Mouse (Mus musculus): ENCODE data around the gene Usmg5. TPM values are rescaled to one million over a fixed set of nuclear protein-coding genes. Genes with fewer than 3 reads are reported as not detected.

The Usmg5 gene
- polyA plus RNA-seq, 1 experiment from 2014 or later = 1,426 TPM

DNA sequence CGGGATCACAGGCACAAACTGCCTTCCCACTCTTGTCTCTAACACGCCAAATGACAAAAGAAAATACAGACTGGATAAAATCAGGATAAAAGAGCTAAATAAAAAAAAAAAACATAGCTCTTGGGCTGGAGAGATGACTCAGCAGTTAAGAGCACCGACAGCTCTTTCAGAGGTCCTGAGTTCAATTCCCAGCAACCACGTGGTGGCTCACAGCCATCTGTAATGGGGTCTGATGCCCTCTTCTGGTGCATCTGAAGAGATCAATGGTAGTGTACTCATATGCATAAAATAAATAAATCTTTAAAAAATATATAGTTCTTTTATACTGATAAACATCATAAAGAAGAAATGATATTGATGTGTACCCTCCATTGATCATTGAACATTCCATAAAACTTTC, 37.5 kb downstream of the Usmg5 start:
- H3K27ac ChIP-seq = no peak overlapping the region
- H3K9me3 ChIP-seq = no peaks in the 10 kb centered on the region
- no peaks in the 10 kb centered on the region for H3K27me3 ChIP-seq
- no peak overlapping the region for H3K4me3 ChIP-seq
- ATAC-seq (ENCODE audit: insufficient number of reproducible peaks, insufficient read depth, low FRiP score, low TSS enrichment, low read depth) = no peak
- 78% methylated on average over 4 of the region's 4 CpGs for WGBS
- no peaks in the 10 kb centered on the region for H3K36me3 ChIP-seq
- H3K4me2 ChIP-seq = no peak overlapping the region
- H3K9ac ChIP-seq = no peak overlapping the region
- peaks cover 17% of the 10 kb centered on the region for H3K4me1 ChIP-seq

GRCm38 (mm10) chr19:47050271-47051032, 40.0 kb downstream of the Usmg5 start, which contains the start of gene Pcgf6:
TSS of gene Pcgf6 (minus strand) at chr19:47050906.
- no peaks in the 10 kb centered on the region for H3K9me3 ChIP-seq
- whole genome bisulfite sequencing = under 1% methylated on average over 75 of the region's 75 CpGs
- H3K9ac ChIP-seq = peak within 1 kb of the TSS; percentile 84
- ATAC-seq (ENCODE audit: insufficient number of reproducible peaks, insufficient read depth, low FRiP score, low TSS enrichment, low read depth) = peak; percentile 85
- H3K27ac ChIP-seq = peak within 1 kb of the TSS; percentile 93
- H3K4me1 ChIP-seq = peaks cover 17% of the 10 kb centered on the region
- peaks cover 24% of the 10 kb centered on the region for H3K36me3 ChIP-seq
- peak within 1 kb of the TSS; percentile 70 for H3K4me3 ChIP-seq
- peak within 1 kb of the TSS; percentile 81 for H3K4me2 ChIP-seq
- H3K27me3 ChIP-seq = no peaks in the 10 kb centered on the region

DNA sequence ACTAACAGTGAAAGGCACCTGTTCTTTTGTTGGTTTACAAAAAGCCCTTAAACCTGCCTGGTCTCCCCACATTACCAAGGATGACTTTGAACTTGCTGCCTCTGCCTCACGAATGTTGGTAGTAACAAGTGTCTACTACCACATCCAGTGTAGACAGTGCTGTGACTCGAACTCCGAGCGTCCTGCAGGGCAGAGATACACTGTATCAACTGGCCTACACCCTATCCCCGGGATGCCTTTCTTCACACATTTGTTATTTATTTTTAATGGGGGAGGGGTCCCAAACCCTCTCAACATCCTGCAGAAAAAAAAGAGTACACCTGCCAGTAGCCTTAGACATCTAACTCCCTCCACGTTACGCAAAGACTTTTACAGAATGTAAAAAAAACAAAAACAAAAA, 40.6 kb downstream of the Usmg5 start:
- peak overlapping the region; percentile 93 for H3K27ac ChIP-seq
- H3K4me2 ChIP-seq = peak overlapping the region; percentile 81
- H3K4me3 ChIP-seq = peak overlapping the region; percentile 70
- no peak for ATAC-seq (ENCODE audit: insufficient number of reproducible peaks, insufficient read depth, low FRiP score, low TSS enrichment, low read depth)
- H3K27me3 ChIP-seq = no peaks in the 10 kb centered on the region
- WGBS = 5% methylated on average over 7 of the region's 7 CpGs
- H3K4me1 ChIP-seq = peaks cover 17% of the 10 kb centered on the region
- peaks cover 28% of the 10 kb centered on the region for H3K36me3 ChIP-seq
- H3K9me3 ChIP-seq = no peaks in the 10 kb centered on the region
- H3K9ac ChIP-seq = peak overlapping the region; percentile 84

DNA sequence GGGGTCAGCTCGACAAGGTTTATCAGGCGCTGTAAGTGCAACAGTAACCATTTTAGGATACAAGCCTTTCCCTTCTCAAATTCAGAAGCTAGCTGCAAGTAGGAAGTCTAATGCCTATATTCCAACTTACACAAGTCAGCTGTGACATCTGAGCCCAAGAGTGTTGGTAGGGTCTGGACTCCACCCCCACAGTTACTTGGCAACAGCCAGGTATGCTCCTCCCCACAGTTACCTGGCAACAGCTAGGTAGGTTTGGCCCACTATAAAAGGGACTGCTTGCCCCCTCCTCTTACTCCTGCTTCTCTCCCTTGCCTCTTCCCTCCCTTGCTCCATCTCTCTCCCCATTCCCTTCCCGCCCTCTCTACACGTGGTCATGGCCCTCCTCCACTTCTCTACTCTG, 41.4 kb downstream of the Usmg5 start:
- ATAC-seq (ENCODE audit: insufficient number of reproducible peaks, insufficient read depth, low FRiP score, low TSS enrichment, low read depth) = no peak
- Histone ChIP-seq H3K27ac (no peak overlapping the region), H3K4me3 (peak overlapping the region; percentile 70; the same call in 1 of the 2 replicates), H3K9me3 (no peaks in the 10 kb centered on the region), H3K9ac (no peak overlapping the region), H3K27me3 (no peaks in the 10 kb centered on the region), H3K4me1 (peaks cover 17% of the 10 kb centered on the region), H3K4me2 (peak overlapping the region; percentile 81), H3K36me3 (peaks cover 32% of the 10 kb centered on the region)
- WGBS = 60% methylated on average over 4 of the region's 4 CpGs

DNA sequence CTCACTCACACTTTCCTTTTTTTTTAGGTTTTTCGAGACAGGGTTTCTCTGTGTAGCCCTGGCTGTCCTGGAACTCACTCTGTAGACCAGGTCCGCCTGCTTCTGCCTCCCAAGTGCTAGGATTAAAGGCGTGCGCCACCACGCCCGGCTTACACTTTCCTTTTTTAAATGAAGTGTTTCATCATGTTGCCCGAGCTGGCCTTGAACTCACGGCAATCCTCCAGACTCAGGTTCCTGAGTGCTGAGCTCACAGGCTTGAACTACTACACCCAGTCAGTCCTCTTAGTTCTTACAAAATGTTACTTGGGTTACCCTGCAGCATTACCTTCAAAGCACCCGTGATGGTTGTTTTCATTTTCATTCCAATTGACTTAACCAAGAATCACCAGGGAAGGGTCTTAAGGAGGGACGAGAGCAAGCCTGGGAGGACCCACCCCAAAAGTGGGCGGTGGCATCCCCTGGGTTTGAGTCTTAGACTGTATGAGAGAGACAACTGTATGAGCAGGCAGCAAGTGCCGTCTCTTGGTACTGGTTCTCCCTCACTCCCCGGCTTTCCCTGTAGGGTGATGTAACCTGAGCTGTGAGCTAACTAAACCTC, 43.1 kb downstream of the Usmg5 start:
- H3K36me3 ChIP-seq = peaks cover 40% of the 10 kb centered on the region
- H3K4me2 ChIP-seq = no peak overlapping the region
- 78% methylated on average over 13 of the region's 13 CpGs for WGBS
- no peak for ATAC-seq (ENCODE audit: insufficient number of reproducible peaks, insufficient read depth, low FRiP score, low TSS enrichment, low read depth)
- no peak overlapping the region for H3K27ac ChIP-seq
- no peak overlapping the region for H3K9ac ChIP-seq
- no peak overlapping the region for H3K4me3 ChIP-seq
- peaks cover 17% of the 10 kb centered on the region for H3K4me1 ChIP-seq
- no peaks in the 10 kb centered on the region for H3K27me3 ChIP-seq
- H3K9me3 ChIP-seq = no peaks in the 10 kb centered on the region

GRCm38 (mm10) chr19:47046343-47046742, 44.1 kb downstream of the Usmg5 start:
- no peak overlapping the region for H3K4me2 ChIP-seq
- H3K9ac ChIP-seq = no peak overlapping the region
- ATAC-seq (ENCODE audit: insufficient number of reproducible peaks, insufficient read depth, low FRiP score, low TSS enrichment, low read depth) = no peak
- peaks cover 43% of the 10 kb centered on the region for H3K36me3 ChIP-seq
- 85% methylated on average over 1 of the region's 1 CpGs for WGBS
- no peak overlapping the region for H3K27ac ChIP-seq
- H3K9me3 ChIP-seq = no peaks in the 10 kb centered on the region
- H3K27me3 ChIP-seq = no peaks in the 10 kb centered on the region
- H3K4me3 ChIP-seq = no peak overlapping the region
- H3K4me1 ChIP-seq = peaks cover 17% of the 10 kb centered on the region

DNA sequence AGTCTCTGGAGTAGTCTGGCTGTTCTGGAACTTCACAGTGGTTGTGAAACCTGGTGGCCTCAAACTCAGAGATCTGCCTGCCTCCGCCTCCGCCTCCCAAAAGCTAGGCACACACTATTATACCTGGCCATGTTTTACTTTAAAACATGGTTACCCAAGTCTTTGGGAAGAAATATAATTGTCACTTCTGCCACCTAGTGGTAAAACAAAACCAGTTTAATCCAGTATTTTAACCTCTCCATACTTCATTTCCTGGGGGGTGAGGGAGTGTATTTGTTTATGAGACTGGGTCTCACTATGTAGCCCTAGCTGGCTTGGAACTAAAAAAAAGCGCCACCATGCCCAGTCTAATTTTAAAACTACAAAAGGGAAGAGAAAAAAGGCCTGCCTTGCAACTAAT, 46.8 kb downstream of the Usmg5 start:
- Histone ChIP-seq H3K9ac (no peak overlapping the region), H3K27ac (no peak overlapping the region), H3K27me3 (no peaks in the 10 kb centered on the region), H3K4me1 (no peaks in the 10 kb centered on the region), H3K36me3 (peaks cover 65% of the 10 kb centered on the region), H3K4me2 (no peak overlapping the region), H3K9me3 (no peaks in the 10 kb centered on the region), H3K4me3 (no peak overlapping the region)
- WGBS = 87% methylated on average over 3 of the region's 3 CpGs
- ATAC-seq (ENCODE audit: insufficient number of reproducible peaks, insufficient read depth, low FRiP score, low TSS enrichment, low read depth) = no peak

DNA sequence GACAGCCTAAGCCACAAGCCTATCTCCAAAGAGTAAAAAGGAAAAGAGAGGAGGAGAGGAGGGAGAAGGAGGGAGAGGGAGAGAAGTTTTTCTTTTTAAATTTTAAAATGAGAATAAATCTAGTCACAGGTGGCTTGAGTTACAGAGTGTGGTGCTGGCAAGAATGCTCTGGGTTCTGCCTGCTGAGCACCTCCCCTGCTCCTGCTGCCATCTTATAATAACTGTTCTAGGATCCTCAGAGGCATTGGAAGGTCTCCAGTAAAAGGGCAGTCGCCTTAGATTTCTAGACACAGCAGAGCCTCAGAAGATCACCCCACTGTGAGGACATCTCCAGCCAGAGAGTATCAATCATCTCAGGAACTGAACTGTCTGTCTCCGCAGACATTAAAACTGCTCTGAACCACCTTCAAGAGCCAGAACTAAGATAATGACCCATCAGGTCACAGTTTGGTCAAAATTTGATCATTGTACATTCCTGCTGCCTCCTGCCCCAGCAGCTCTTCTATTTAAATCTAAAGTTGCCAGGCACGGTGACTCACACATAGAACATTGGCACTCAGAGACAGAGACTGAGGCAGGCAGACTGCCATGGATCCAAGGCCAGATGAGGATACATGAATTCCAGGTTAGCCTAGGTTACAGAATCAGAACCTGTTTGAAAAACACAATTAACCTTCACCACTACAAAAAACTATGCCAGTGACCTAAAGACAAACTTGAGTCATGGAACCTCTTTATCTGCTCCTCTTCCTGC, 49.5 kb downstream of the Usmg5 start:
- Histone ChIP-seq H3K4me2 (no peak overlapping the region), H3K9ac (no peak overlapping the region), H3K27ac (no peak overlapping the region), H3K4me3 (no peak overlapping the region), H3K9me3 (no peaks in the 10 kb centered on the region), H3K4me1 (no peaks in the 10 kb centered on the region), H3K36me3 (peaks cover 62% of the 10 kb centered on the region), H3K27me3 (no peaks in the 10 kb centered on the region)
- 88% methylated on average over 3 of the region's 3 CpGs for WGBS
- no peak for ATAC-seq (ENCODE audit: insufficient number of reproducible peaks, insufficient read depth, low FRiP score, low TSS enrichment, low read depth)

DNA sequence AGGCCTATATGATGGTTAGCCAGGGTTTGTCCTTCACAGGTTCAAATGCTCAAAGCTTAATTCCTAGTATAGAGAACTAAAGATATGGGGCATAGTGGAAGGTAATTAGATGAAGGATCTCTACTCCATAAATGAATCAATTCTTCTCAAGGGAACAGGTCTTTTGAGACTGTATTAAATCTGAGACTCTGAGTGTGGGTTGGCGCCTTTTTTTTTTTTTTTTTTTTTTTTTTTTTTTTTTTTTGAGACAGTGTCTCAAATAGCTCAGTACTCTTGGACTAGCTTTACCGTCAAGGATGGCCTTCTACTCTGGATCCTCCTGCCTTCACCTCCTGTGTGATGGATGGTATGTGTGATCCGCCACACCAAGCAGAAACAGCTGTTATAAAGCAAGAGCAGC, 53.9 kb downstream of the Usmg5 start:
- Histone ChIP-seq H3K27me3 (no peaks in the 10 kb centered on the region), H3K36me3 (peaks cover 68% of the 10 kb centered on the region), H3K4me1 (no peaks in the 10 kb centered on the region), H3K9ac (no peak overlapping the region), H3K9me3 (no peaks in the 10 kb centered on the region), H3K4me3 (no peak overlapping the region), H3K4me2 (no peak overlapping the region), H3K27ac (no peak overlapping the region)
- ATAC-seq (ENCODE audit: insufficient number of reproducible peaks, insufficient read depth, low FRiP score, low TSS enrichment, low read depth) = no peak
- WGBS = 85% methylated on average over 3 of the region's 3 CpGs

GRCm38 (mm10) chr19:47034916-47035315, 55.5 kb downstream of the Usmg5 start:
- peaks cover 53% of the 10 kb centered on the region for H3K36me3 ChIP-seq

More at GRCm38 (mm10) chr19:47034916-47035315, 55.5 kb downstream of the Usmg5 start:
- Histone ChIP-seq H3K4me1 (no peaks in the 10 kb centered on the region), H3K9me3 (no peaks in the 10 kb centered on the region), H3K9ac (no peak overlapping the region), H3K4me3 (no peak overlapping the region), H3K27me3 (no peaks in the 10 kb centered on the region), H3K27ac (no peak overlapping the region), H3K4me2 (no peak overlapping the region)
- no peak for ATAC-seq (ENCODE audit: insufficient number of reproducible peaks, insufficient read depth, low FRiP score, low TSS enrichment, low read depth)
- 92% methylated on average over 4 of the region's 4 CpGs for WGBS
